Mouse (Mus musculus): ENCODE data around the gene Krtap28-13. TPM values are rescaled to one million over a fixed set of nuclear protein-coding genes. Genes with fewer than 3 reads are reported as not detected.

Krtap28-13 gene
- total RNA-seq (2021), result not detected

GRCm38 (mm10) chr1:83060643-83061042 lies at the start of gene Krtap28-13:
Gene Krtap28-13, plus strand, starts transcription at chr1:83060930.
- intact Hi-C loops (cut with DNase I), result loop anchor here (10.0 kb wide), 1 partner anchor 654 kb away; no protein-coding TSS in a partner anchor
- no peak for DNase-seq (ENCODE audit: low spot score in 2 of 2)

GRCm38 (mm10) chr1:83014477-83014876 lies 46.3 kb upstream of the Krtap28-13 start:
- intact Hi-C loops (cut with DNase I), result no loop called here
- DNase-seq (ENCODE audit: low spot score in 2 of 2), result no peak

- no peak for DNase-seq (ENCODE audit: low spot score in 2 of 2)
- intact Hi-C loops (cut with DNase I), result no loop called here
Measured at GRCm38 (mm10) chr1:83015329-83015879, 45.3 kb upstream of the Krtap28-13 start.

GRCm38 (mm10) chr1:83016556-83016955 lies 44.2 kb upstream of the Krtap28-13 start:
- intact Hi-C loops (cut with DNase I), result no loop called here
- no peak for DNase-seq (ENCODE audit: low spot score in 2 of 2)

GRCm38 (mm10) chr1:83031950-83032349 lies 28.8 kb upstream of the Krtap28-13 start:
- intact Hi-C loops (cut with DNase I), result no loop called here
- DNase-seq (ENCODE audit: low spot score in 2 of 2), result no peak

GRCm38 (mm10) chr1:83032508-83032907 lies 28.2 kb upstream of the Krtap28-13 start:
- intact Hi-C loops (cut with DNase I), result no loop called here
- DNase-seq (ENCODE audit: low spot score in 2 of 2), result no peak

- DNase-seq (ENCODE audit: low spot score in 2 of 2), result no peak
- intact Hi-C loops (cut with DNase I), result no loop called here
Measured at GRCm38 (mm10) chr1:83034509-83034908, 26.2 kb upstream of the Krtap28-13 start.

- DNase-seq (ENCODE audit: low spot score in 2 of 2), result no peak
- intact Hi-C loops (cut with DNase I), result no loop called here
Measured at GRCm38 (mm10) chr1:83036892-83037667, 23.6 kb upstream of the Krtap28-13 start.

GRCm38 (mm10) chr1:83038109-83038672 lies 22.5 kb upstream of the Krtap28-13 start, which contains the start of gene Slc19a3:
Gene Slc19a3, minus strand, starts transcription at chr1:83038448.
- peak; percentile 32 to 34 for DNase-seq (ENCODE audit: low spot score in 2 of 2)
- intact Hi-C loops (cut with DNase I), result no loop called here

GRCm38 (mm10) chr1:83039080-83039479 lies 21.6 kb upstream of the Krtap28-13 start:
- DNase-seq (ENCODE audit: low spot score in 2 of 2), result no peak
- intact Hi-C loops (cut with DNase I), result no loop called here

- intact Hi-C loops (cut with DNase I), result no loop called here
Measured at GRCm38 (mm10) chr1:83042380-83042779, 18.4 kb upstream of the Krtap28-13 start, which contains the start of gene Krtap28-10. Gene Krtap28-10, minus strand, starts transcription at chr1:83042480.

GRCm38 (mm10) chr1:83044882-83045427 lies 15.8 kb upstream of the Krtap28-13 start, which contains the start of gene Gm47969:
Gene Gm47969, plus strand, starts transcription at chr1:83044932.
- intact Hi-C loops (cut with DNase I), result no loop called here
- DNase-seq (ENCODE audit: low spot score in 2 of 2), result no peak

More at GRCm38 (mm10) chr1:83042380-83042779, 18.4 kb upstream of the Krtap28-13 start, which contains the start of gene Krtap28-10:
- DNase-seq (ENCODE audit: low spot score in 2 of 2), result no peak

- no peak for DNase-seq (ENCODE audit: low spot score in 2 of 2)
- intact Hi-C loops (cut with DNase I), result no loop called here
Measured at GRCm38 (mm10) chr1:83058481-83058880, 2.2 kb upstream of the Krtap28-13 start.

GRCm38 (mm10) chr1:83059278-83059677 lies 1.5 kb upstream of the Krtap28-13 start, which contains the start of gene A030005K14Rik:
Gene A030005K14Rik, minus strand, starts transcription at chr1:83059378.
- no peak for DNase-seq (ENCODE audit: low spot score in 2 of 2)
- intact Hi-C loops (cut with DNase I), result no loop called here

- no peak for DNase-seq (ENCODE audit: low spot score in 2 of 2)
- intact Hi-C loops (cut with DNase I), result loop anchor here (5.0 to 10.0 kb wide), 2 partner anchors 122 to 650 kb away; no protein-coding TSS in a partner anchor
Measured at GRCm38 (mm10) chr1:83064851-83065250, 4.1 kb downstream of the Krtap28-13 start.

- intact Hi-C loops (cut with DNase I), result loop anchor here (5.0 to 10.0 kb wide), 2 partner anchors 121 to 648 kb away; no protein-coding TSS in a partner anchor
- no peak for DNase-seq (ENCODE audit: low spot score in 2 of 2)
Measured at GRCm38 (mm10) chr1:83066577-83066976, 5.8 kb downstream of the Krtap28-13 start.

- peak in 1 of 2 experiments; percentile 5 for DNase-seq (ENCODE audit: low spot score in 2 of 2)
- intact Hi-C loops (cut with DNase I), result loop anchor here (5.0 to 10.0 kb wide), 2 partner anchors 120 to 648 kb away; no protein-coding TSS in a partner anchor
Measured at GRCm38 (mm10) chr1:83067205-83067604, 6.5 kb downstream of the Krtap28-13 start.

- no peak for DNase-seq (ENCODE audit: low spot score in 2 of 2)
- intact Hi-C loops (cut with DNase I), result loop anchor here (2.0 kb wide), 1 partner anchor 289 kb away; no protein-coding TSS in a partner anchor
Measured at GRCm38 (mm10) chr1:83075526-83076189, 14.9 kb downstream of the Krtap28-13 start.

All from left cerebral cortex, postnatal 36 days (tissue).